Mouse (Mus musculus) frontal cortex, postnatal 10 days (tissue): ENCODE data around the gene Scgb2a2.
"Not testable (repeated sequence)": the region's sequence is repeated elsewhere in the genome, so short reads cannot be mapped to it uniquely, and the experiment has no call there.

Source experiments
- DNase-seq, 2 experiments: peaks; one replicate each; pipeline ENCODE4 v3.0.0; 2022; ENCODE audit warnings: low spot score in 2 of 2, mixed read lengths in 1 of 2

Gene Scgb2a2

DNA sequence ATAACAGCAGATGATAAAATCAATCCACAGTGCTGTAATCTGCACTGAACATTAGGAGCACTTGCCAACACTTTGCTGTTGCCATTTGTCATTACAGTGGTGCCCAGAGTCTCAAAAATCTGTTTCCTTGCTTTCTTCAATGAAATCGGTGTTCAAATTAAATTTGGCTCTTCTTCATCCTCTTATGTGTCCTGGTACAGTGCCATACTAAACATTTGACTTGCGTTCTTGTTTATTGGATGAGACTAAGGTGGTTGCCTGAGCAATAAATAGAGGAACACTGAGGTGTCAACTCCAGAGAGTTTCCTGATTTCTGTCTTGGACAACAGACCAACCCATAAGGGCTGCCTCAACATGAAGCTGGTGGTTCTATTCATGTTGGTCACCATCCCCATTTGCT is at the start of gene Scgb2a2:
Gene Scgb2a2, plus strand, starts transcription at position 301 of the 400 bp plus-strand sequence.
- DNase-seq = no peak

DNA sequence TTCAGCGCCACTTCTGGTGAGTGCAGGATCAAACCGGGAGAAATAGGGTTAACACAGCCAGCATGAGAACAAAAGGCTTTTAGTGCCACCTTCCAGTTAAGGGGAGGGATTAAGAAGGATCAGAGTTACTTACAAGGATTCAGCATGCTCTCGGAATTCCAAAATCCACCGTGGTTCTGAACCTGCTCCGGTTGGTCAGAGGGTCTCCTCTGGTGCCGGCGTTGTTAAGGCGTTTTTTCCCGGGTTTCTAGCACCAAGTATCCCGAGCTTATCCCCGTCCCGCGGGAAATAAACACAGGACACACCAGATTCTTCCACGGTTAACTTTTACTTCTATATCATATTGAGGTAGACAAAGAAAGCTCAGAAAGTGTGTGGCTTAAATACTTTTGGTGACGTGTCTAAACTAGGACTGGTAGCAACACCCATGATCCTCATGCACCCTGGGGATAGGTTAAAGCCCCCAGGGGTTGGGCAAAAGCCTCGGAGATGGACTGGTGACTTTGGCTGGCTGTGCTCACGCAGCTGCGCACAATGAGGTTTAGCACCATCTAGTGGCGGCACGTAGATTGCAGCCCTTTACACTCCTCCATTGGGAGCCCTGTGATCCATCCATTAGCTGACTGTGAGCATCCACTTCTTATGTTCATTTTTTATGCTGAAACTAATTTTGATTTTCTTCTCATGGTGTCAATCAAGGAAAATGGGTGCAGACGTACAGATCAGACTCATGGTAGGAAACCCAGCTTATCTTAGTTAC is 10.6 kb upstream of the Scgb2a2 start:
- peak; percentile 10 to 41 for DNase-seq

DNA sequence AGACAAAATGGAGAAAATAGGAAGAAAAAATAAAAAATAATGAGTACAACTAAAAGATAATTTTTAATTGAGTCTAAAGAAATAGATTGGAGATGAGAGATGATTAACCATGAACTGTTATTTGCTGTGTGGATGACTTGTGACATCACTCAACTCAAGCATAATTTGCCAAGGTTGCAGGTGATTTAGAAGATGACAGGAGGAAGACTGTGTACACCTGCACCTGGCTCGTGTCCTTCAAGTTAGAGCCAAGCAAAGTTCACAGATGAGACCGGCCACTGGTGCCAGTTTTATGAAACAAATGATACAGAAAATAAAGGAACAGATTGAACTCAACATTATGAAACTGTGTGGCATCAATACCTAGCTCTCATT is 10.0 kb upstream of the Scgb2a2 start:
- no peak for DNase-seq

DNA sequence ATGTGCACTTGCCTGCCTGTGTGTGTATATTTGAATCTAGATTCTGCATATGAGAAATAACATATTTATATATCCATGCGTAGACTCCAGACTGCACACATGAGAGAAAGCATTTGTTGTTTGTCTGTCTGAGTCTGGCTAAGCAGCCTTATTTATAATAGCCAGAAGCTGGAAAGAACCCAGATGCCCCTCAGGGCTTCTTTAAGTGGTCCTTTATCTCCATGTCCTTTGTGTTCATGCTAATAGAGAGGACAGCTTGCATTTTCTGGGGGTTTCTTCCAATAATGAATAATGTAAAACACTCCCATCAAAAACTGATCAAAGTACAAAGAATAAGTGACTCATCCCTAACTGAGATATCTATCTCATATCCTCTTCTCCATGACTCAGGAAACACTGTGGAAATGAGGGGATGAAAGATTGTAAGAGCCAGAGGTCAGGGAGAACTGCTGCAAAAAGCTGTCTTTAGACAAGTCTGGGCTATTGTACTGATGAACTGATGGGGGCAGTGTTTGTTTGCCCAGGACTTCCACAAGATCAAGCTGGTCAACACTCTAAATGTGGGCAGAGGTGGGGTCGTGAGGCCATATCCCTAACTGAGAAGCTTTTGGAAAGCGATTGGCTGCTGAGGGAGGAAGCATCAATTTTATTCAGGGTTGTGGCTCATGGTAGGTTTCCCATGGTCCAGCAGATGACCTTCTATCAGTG is 2.2 kb downstream of the Scgb2a2 start:
- DNase-seq = not testable (repeated sequence)

DNA sequence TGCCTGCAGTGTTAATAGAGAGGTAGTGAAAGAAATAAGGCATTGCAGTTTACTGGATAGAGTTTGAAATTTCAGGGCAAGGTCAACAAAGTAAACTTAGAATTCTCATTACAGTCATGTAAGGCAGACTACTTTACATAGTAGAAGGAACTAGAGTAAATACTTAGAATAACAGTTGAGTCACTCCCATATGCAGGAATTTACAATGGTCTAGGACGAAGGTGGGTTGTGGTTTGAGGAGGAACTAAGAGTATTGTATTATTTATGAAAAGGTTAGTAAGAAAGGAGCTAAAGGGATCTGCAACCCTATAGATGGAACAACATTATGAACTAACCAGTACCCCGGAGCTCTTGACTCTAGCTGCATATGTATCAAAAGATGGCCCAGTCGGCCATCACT is 13.5 kb downstream of the Scgb2a2 start:
- DNase-seq = not testable (repeated sequence)

DNA sequence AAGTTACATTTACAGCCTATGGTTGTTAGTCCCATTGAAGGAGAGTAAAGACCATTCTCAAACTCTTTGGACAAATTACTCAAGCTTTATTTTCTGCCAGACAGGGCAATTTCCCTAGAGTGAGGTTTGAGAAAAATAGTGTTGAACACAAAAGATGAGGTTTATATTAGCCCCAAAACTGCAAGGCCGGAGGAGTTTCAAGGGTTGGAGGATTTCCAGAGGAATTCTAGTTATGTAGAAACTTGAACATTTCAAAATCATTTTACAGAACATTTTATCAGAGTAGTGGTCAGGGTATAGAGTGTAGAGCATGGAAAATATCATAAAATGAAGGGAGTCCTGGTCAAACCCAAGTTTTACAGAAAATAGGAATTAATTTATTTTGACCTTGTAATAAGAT is 17.5 kb downstream of the Scgb2a2 start:
- DNase-seq = no peak

DNA sequence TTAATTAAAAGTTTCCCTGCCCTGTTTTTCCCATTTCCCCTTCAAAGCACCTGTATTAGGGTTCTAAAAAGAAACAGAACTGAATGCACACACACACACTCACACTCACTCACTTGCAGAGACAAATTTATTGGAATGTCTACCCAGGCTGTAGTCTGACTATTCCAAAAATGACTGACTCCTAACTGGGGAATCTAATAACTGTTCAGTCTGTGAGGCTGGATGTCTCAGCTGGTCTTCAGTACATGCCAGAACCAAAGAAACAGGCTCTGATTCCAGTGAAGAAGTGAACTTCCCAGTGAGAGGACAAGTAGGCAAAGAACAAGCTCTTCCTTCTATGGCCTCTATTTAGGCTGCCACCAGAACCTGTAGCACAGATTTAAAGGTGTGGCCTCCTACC is 18.1 kb downstream of the Scgb2a2 start:
- no peak for DNase-seq

DNA sequence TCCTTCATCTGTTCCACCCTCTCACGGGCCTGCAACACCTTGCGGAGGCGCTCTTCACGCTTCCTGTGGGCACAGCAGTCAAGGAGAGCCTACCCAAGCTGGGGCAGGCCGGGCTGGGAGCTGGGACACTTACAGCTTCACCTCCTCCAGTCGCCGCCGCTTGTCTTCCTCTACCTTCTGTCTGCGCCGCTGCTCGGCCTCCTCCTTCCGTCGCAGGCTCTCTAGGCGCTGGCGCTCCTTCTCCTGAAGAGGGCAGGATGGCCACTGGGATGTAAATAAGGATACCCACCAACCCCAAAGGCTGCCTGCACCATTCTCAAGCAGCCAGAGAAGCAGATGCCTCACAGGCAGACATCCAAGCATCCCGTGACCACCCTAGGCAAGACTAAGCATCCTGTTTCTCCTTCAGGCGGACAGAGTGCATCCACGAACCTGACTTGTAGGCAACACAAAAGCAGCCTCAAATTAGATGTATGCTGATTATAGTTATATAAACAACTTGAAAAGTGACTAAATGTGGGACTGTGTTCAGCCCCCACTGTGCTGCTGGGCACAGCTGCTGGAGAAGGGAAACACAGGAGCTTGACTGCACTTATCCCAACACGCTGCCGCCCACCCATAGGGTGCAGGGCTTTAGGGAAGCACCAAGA is 30.9 kb downstream of the Scgb2a2 start:
- no peak for DNase-seq

DNA sequence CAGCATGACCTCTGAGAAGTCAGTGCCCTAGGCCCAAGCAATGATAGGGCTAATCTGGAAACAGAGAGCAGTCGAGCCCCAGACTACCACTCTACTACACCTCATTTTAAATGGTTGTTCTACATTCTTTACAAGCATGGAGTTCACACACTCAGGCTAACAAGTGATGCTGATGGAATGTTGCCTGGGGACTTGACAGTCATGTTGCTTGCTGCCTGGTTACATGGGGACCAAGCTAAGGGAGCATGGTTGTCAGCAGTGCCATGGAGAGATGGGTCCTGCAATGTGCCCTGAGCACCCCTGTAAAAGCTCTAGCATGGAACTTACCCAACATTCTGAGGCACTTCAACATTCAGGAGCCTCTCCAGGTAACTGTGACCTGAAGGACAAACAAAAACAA is 39.0 kb downstream of the Scgb2a2 start:
- DNase-seq = no peak

DNA sequence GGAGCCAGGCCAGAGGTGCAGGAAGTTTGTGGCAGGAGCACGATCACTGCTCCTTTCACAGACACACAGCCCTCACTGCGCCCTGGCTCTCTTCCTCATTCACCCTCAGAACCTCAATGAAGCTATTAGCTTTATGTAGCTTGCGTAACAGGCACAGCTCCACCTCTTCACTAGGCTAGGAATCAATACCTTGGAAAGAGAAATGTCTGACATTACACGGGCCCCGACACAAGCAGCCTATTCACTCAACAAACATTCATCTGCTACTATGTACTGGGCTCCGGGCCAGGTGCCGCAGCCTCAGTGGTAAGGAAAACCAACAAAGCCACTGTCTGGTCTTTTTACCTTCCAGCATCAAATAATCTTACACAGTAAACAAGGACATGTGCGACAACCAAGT is 39.4 kb downstream of the Scgb2a2 start:
- DNase-seq = no peak

DNA sequence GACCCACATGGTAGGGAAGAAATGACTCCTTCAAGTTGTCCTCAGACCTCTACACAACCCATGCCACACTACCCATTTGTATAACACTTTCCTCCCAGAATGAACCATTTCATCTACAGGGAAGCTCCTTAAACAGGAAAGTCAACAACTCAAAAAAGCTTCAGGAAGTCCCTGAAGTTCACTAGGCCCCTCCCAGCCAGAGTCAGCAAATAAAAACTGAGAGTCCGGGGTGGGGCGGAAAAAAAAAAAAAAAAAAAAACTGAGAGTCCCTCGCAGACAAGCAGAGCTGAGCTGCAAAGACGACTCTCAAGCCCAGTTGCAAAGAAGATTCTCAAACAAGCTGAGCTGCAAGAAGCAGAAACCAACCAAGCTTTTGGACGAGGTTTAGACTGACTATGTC is 48.7 kb downstream of the Scgb2a2 start:
- DNase-seq = no peak

DNA sequence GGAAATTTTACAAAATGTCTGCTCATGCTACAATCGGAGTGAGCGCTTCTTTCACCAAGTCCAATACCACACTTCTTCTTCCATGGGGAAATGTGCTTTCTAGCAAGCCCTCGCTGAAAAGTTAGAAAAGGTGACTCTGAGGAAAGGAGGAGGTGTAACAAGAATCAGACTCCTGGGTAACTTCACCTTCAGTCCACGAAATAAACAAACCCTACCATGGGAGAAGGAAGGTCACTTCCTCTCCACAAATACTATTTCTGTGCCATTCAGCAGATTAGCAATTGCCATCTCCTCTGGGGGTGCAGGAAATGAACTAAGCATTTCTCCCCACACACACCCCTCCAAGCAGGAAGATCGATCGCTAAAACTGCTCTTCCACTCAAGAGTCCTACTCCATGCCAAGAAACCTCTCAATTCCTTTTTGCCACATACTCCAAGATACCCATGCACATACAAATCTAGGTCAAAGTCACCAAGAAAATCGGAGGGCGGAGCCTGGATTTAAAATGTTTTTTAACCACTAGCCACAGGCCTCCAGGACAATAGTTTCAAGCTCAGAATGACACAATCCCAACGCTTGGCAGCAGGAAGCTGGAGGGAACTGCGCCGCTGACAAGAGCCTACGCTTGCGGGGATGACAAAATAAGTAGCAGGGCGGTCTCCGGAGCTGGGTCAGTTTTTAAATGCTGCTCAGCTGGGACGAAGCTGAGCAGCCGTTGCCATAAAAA is 51.1 kb downstream of the Scgb2a2 start:
- no peak for DNase-seq

DNA sequence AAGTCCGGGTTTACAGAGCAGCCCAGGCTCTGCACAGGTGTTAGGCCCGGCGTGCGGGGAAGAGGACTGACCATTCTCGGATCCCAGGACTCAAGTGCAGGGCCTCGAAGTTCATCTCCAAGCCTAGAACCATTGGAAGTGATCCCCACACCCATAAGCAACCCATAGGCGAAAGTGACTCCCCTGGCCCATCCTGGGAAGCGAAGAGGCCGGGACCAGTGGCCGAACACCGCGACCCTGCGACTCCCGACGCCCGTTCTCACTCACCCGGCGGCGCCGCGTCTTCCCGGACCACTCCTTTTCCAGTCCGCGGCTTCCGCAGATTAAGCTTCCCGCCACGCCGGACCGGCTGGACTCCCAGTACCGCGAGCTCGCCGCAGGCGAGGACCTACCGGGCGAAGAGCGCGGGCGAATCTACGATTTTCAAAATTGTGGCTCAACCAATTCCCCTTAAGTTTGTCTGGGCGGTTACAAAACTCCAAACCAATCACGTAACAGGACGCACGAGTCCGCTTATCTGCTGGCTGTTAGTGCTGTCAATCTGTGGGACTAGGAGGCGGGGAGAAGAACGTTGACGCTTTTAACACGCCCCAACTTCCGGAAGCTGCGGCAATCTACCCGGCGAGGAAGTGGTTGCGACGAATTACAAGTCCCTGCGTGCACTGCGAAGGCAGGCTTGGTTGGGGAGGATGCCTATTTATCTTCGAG is 51.9 kb downstream of the Scgb2a2 start, which contains the start of gene Incenp:
Gene Incenp, minus strand, starts transcription at position 480 of the 708 bp plus-strand sequence.
- DNase-seq = peak; percentile 93 to 94

DNA sequence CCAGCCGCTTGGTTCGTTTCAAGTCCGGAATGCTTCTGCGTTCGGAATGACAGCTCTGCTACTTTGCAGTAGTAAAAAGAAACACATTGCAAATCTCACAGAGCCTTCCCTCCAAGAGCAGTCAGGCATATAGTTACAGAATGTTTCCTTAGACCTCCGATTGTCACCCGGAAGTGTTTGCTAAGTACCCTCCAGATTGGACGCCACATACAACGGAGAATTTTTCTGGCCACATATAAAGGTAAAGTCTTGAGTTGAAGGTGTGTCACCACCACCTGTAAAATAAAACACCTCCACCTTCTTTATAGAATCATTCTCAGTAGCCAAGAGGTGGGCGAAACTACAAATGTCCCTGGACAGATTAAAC is 52.4 kb downstream of the Scgb2a2 start:
- DNase-seq = no peak

DNA sequence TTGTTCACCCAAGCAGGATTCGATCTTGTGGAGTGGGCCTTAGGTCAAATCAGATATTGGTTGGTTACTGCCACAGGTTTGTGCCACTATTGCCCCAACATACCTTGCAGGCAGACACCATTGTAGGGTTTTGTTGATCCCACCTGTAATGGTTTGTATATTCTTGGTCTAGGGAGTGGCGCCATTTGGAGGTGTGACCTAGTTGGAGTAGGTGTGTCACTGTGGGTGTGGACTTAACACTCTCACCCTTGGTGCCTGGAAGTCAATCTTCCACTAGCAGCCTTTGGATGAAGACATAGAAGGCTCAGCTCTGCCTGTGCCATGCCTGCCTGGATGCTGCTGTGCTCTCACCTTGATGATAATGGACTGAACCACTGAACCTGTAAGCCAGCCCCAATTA is 53.3 kb downstream of the Scgb2a2 start:
- not testable (repeated sequence) for DNase-seq
